In genomic region chr7:80370649-80371040, GRCm38 (mm10) we compare ENCODE assay signal across 7 mouse cellular contexts. TPM values are rescaled to one million over a fixed set of nuclear protein-coding genes. Genes with fewer than 3 reads are reported as not detected.
DNase-seq lines count a peak whose midpoint lies in the region; ATAC-seq lines count a peak whose summit lies in the region.

No protein-coding gene starts in this region.

- intact Hi-C loops in left cerebral cortex, postnatal 4 days (cut with DNase I): no loop called here

- under 1% methylated on average over 31 of the region's 31 CpGs for WGBS in intestine, embryonic 15.5 days
- under 1% methylated on average over 31 of the region's 31 CpGs for WGBS in midbrain, embryonic 11.5 days

- peak overlapping the region; percentile 95 for H3K4me3 ChIP-seq in intestine, embryonic 15.5 days (replicated peaks)
- H3K4me3 ChIP-seq in midbrain, embryonic 11.5 days (ENCODE audit: low read depth, low read length): peak overlapping the region; percentile 86

- ATAC-seq in intestine, embryonic 15.5 days: peak; percentile 60
- peak; percentile 52 for ATAC-seq in midbrain, embryonic 11.5 days (ENCODE audit: low FRiP score)

- peak; percentile 79 for DNase-seq in WW6 (ENCODE audit: low read depth, low spot score)
- DNase-seq in cerebellum, postnatal 36 days: peak; percentile 91 to 95
- peak; percentile 86 for DNase-seq in gastrocnemius, postnatal 25 days
- DNase-seq in left cerebral cortex, postnatal 4 days: peak; percentile 67
- peak; percentile 96 for DNase-seq in midbrain, embryonic 11.5 days (ENCODE audit: low spot score, missing footprints)
- DNase-seq in skeletal muscle tissue, adult 2 months (ENCODE audit: low read depth, low spot score): peak; percentile 92

- H3K4me2 ChIP-seq in intestine, embryonic 15.5 days (replicated peaks): peak overlapping the region; percentile 87
- peak overlapping the region; percentile 58 for H3K4me2 ChIP-seq in midbrain, embryonic 11.5 days

- H3K36me3 ChIP-seq in intestine, embryonic 15.5 days: peaks cover 23% of the 10 kb centered on the region
- H3K36me3 ChIP-seq in midbrain, embryonic 11.5 days (ENCODE audit: control insufficient read depth, insufficient read depth, low read length): peaks cover 5% of the 10 kb centered on the region; the same call in 1 of the 2 replicates

- peak overlapping the region; percentile 76 for H3K9ac ChIP-seq in intestine, embryonic 15.5 days
- H3K9ac ChIP-seq in midbrain, embryonic 11.5 days (ENCODE audit: low read length): peak overlapping the region; percentile 84

- H3K27me3 ChIP-seq in intestine, embryonic 15.5 days (replicated peaks): no peaks in the 10 kb centered on the region
- H3K27me3 ChIP-seq in midbrain, embryonic 11.5 days (ENCODE audit: control insufficient read depth, insufficient read depth, low read length): no peaks in the 10 kb centered on the region

- H3K27ac ChIP-seq in intestine, embryonic 15.5 days: peak overlapping the region; percentile 84
- H3K27ac ChIP-seq in midbrain, embryonic 11.5 days (ENCODE audit: low read depth, low read length): peak overlapping the region; percentile 30; the same call in 1 of the 2 replicates

- peaks cover 16% of the 10 kb centered on the region for H3K4me1 ChIP-seq in intestine, embryonic 15.5 days (replicated peaks)
- H3K4me1 ChIP-seq in midbrain, embryonic 11.5 days (ENCODE audit: control insufficient read depth, insufficient read depth, low read length): peaks cover 11% of the 10 kb centered on the region

- no peaks in the 10 kb centered on the region for H3K9me3 ChIP-seq in intestine, embryonic 15.5 days
- no peaks in the 10 kb centered on the region for H3K9me3 ChIP-seq in midbrain, embryonic 11.5 days (ENCODE audit: control insufficient read depth, low read length)

RNA-seq across cellular contexts. Expression of gene Man2a2, which starts 0.5 kb away (rescaled TPM):
- total RNA-seq in gastrocnemius, postnatal 25 days (2021): 100 to 1,000 TPM; 138 to 146 TPM
- polyA plus RNA-seq in intestine, embryonic 15.5 days (2015; fragmentation: Nextera tagmentation; extraction: Ambion mirVana): 13.1 and 14.7 TPM in 2 replicates
- total RNA-seq in left cerebral cortex, postnatal 4 days (2021): 100 to 1,000 TPM; 112 to 121 TPM
- 5.8 and 6.9 TPM in 2 replicates for polyA plus RNA-seq in midbrain, embryonic 11.5 days (2014; fragmentation: Nextera tagmentation; extraction: Ambion mirVana)

RNA-seq across cellular contexts. Expression of gene Fes, which starts 17.1 kb away (rescaled TPM):
- total RNA-seq in gastrocnemius, postnatal 25 days (2021): 1 to 10 TPM; 3.3 to 3.4 TPM
- 11.2 and 11.5 TPM in 2 replicates for polyA plus RNA-seq in intestine, embryonic 15.5 days (2015; fragmentation: Nextera tagmentation; extraction: Ambion mirVana)
- 1 to 10 TPM; 5.2 to 7.5 TPM for total RNA-seq in left cerebral cortex, postnatal 4 days (2021)
- 7.3 and 7.6 TPM in 2 replicates for polyA plus RNA-seq in midbrain, embryonic 11.5 days (2014; fragmentation: Nextera tagmentation; extraction: Ambion mirVana)

RNA-seq across cellular contexts. Expression of gene Hddc3, which starts 27.7 kb away (rescaled TPM):
- 10 to 100 TPM; 21.6 to 22.8 TPM for total RNA-seq in gastrocnemius, postnatal 25 days (2021)
- 14.7 and 15.4 TPM in 2 replicates for polyA plus RNA-seq in intestine, embryonic 15.5 days (2015; fragmentation: Nextera tagmentation; extraction: Ambion mirVana)
- 10 to 100 TPM; 49.2 to 50.8 TPM for total RNA-seq in left cerebral cortex, postnatal 4 days (2021)
- polyA plus RNA-seq in midbrain, embryonic 11.5 days (2014; fragmentation: Nextera tagmentation; extraction: Ambion mirVana): 25.6 and 26.9 TPM in 2 replicates

RNA-seq across cellular contexts. Expression of gene Unc45a, which starts 29.8 kb away (rescaled TPM):
- total RNA-seq in gastrocnemius, postnatal 25 days (2021): 10 to 100 TPM; 11.6 to 12.6 TPM
- polyA plus RNA-seq in intestine, embryonic 15.5 days (2015; fragmentation: Nextera tagmentation; extraction: Ambion mirVana): 37.0 and 37.6 TPM in 2 replicates
- total RNA-seq in left cerebral cortex, postnatal 4 days (2021): 10 to 100 TPM; 63.0 to 63.3 TPM
- 28.8 and 30.4 TPM in 2 replicates for polyA plus RNA-seq in midbrain, embryonic 11.5 days (2014; fragmentation: Nextera tagmentation; extraction: Ambion mirVana)

RNA-seq across cellular contexts. Expression of gene Furin, which starts 34.6 kb away (rescaled TPM):
- total RNA-seq in gastrocnemius, postnatal 25 days (2021): 10 to 100 TPM; 38.5 to 44.8 TPM
- polyA plus RNA-seq in intestine, embryonic 15.5 days (2015; fragmentation: Nextera tagmentation; extraction: Ambion mirVana): 9.3 and 10.7 TPM in 2 replicates
- total RNA-seq in left cerebral cortex, postnatal 4 days (2021): 10 to 100 TPM; 41.5 to 44.8 TPM
- polyA plus RNA-seq in midbrain, embryonic 11.5 days (2014; fragmentation: Nextera tagmentation; extraction: Ambion mirVana): 2.7 TPM in 2 replicates

Comparison
In these comparisons a context has a peak if more than half of its experiments do, and no peak if none do; other contexts are left out.
1. Peak in every context shown above with its lines: DNase-seq, ATAC-seq, H3K4me3 ChIP-seq and H3K27ac ChIP-seq.